Mouse (Mus musculus) urinary bladder, adult 18-20 months (tissue): ENCODE results near the gene Fam186b.
A peak's percentile ranks its signal among the peaks of the same experiment; 100 is the strongest.

ENCODE experiments used
- DNase-seq, 2 experiments: peaks; one replicate each; pipeline ENCODE4 v3.0.0; 2022; ENCODE audit warnings: low spot score in 2 of 2, mixed read lengths in 2 of 2

Gene Fam186b

GRCm38 (mm10) chr15:99320168-99320674, 24.5 kb upstream of the Fam186b start:
- no peak for DNase-seq

- no peak for DNase-seq
Observed at GRCm38 (mm10) chr15:99319411-99319871, 23.8 kb upstream of the Fam186b start.

- no peak for DNase-seq
Observed at GRCm38 (mm10) chr15:99318861-99319410, 23.2 kb upstream of the Fam186b start.

GRCm38 (mm10) chr15:99318071-99318470, 22.4 kb upstream of the Fam186b start:
- DNase-seq, result no peak

- no peak for DNase-seq
Observed at GRCm38 (mm10) chr15:99317267-99317651, 21.6 kb upstream of the Fam186b start.

- DNase-seq, result peak; percentile 45 to 47
Observed at GRCm38 (mm10) chr15:99316314-99317266, 20.9 kb upstream of the Fam186b start.

GRCm38 (mm10) chr15:99314891-99315290, 19.2 kb upstream of the Fam186b start:
- no peak for DNase-seq

GRCm38 (mm10) chr15:99310617-99311016, 14.9 kb upstream of the Fam186b start:
- DNase-seq, result no peak

- DNase-seq, result no peak
Observed at GRCm38 (mm10) chr15:99309549-99309948, 13.9 kb upstream of the Fam186b start.

- DNase-seq, result no peak
Observed at GRCm38 (mm10) chr15:99307476-99307875, 11.8 kb upstream of the Fam186b start.

- DNase-seq, result no peak
Observed at GRCm38 (mm10) chr15:99296213-99296612, 525 bp upstream of the Fam186b start.

- DNase-seq, result peak; percentile 90 to 91
Observed at GRCm38 (mm10) chr15:99294813-99295374, 794 bp downstream of the Fam186b start, which contains the start of gene Prpf40b. Prpf40b (plus strand) TSS chr15:99295087.

- DNase-seq, result no peak
Observed at GRCm38 (mm10) chr15:99294287-99294686, 1.4 kb downstream of the Fam186b start.

GRCm38 (mm10) chr15:99290586-99290985, 5.1 kb downstream of the Fam186b start:
- no peak for DNase-seq

- DNase-seq, result no peak
Observed at GRCm38 (mm10) chr15:99285189-99285535, 10.5 kb downstream of the Fam186b start.

GRCm38 (mm10) chr15:99284527-99285188, 11.0 kb downstream of the Fam186b start:
- peak in 1 of 2 experiments; percentile 36 for DNase-seq

GRCm38 (mm10) chr15:99283456-99283855, 12.2 kb downstream of the Fam186b start:
- DNase-seq, result no peak

- no peak for DNase-seq
Observed at GRCm38 (mm10) chr15:99278271-99278670, 17.4 kb downstream of the Fam186b start.

- no peak for DNase-seq
Observed at GRCm38 (mm10) chr15:99276095-99276494, 19.6 kb downstream of the Fam186b start.

GRCm38 (mm10) chr15:99265679-99266078, 30.0 kb downstream of the Fam186b start:
- peak in 1 of 2 experiments; percentile 53 for DNase-seq

- no peak for DNase-seq
Observed at GRCm38 (mm10) chr15:99264363-99264762, 31.3 kb downstream of the Fam186b start.

- no peak for DNase-seq
Observed at GRCm38 (mm10) chr15:99262702-99263101, 33.0 kb downstream of the Fam186b start.
